Mouse (Mus musculus) forebrain, embryonic 13.5 days (tissue): ENCODE measurements at regions not wholly inside any gene's neighbourhood (a gene's known extent, or its start where the extent isn't known, plus 50 kb on each side); places are given as distances from the start of the nearest gene placed in this dataset.
A peak's percentile ranks its signal among the peaks of the same experiment; 100 is the strongest.

ENCODE experiments used
- ATAC-seq: fragments of 200-750 bp; cut with Nextera tagmentation; 2 replicates; pipeline ENCODE4 v1.8.0; 2017
- H3K27ac ChIP-seq: fragments of 300-500 bp; sonication (generic); 2 replicates; pipeline ENCODE4 v1.5.1; 2015; ENCODE audit warnings: inconsistent platforms, mild to moderate bottlenecking, moderate library complexity
- H3K27me3 ChIP-seq: fragments of 300-500 bp; sonication (generic); 2 replicates; pipeline ENCODE4 v1.6.1; 2015; ENCODE audit warnings: mild to moderate bottlenecking, inconsistent platforms
- H3K36me3 ChIP-seq: fragments of 300-500 bp; sonication (generic); 2 replicates; pipeline ENCODE4 v1.6.1; 2015; ENCODE audit warnings: mild to moderate bottlenecking, inconsistent platforms; ENCODE audit not compliant: poor library complexity, severe bottlenecking
- H3K4me1 ChIP-seq: fragments of 300-500 bp; sonication (generic); 2 replicates; pipeline ENCODE4 v1.6.1; 2015; ENCODE audit warnings: inconsistent platforms
- H3K4me2 ChIP-seq: fragments of 300-500 bp; sonication (generic); 2 replicates; pipeline ENCODE4 v1.6.1; 2015; ENCODE audit warnings: inconsistent platforms, mild to moderate bottlenecking, moderate library complexity
- H3K4me3 ChIP-seq: fragments of 300-500 bp; sonication (generic); 2 replicates; pipeline ENCODE4 v1.5.1; 2015; ENCODE audit warnings: mild to moderate bottlenecking, inconsistent platforms
- H3K9ac ChIP-seq: fragments of 300-500 bp; sonication (generic); 2 replicates; pipeline ENCODE4 v1.6.1; 2015; ENCODE audit warnings: mild to moderate bottlenecking, inconsistent platforms
- H3K9me3 ChIP-seq: fragments of 300-500 bp; sonication (generic); replicated peaks from 2 replicates; pipeline ENCODE4 v1.6.1; 2016; ENCODE audit warnings: inconsistent platforms
- WGBS: fragments of 180-500 bp; shearing (Covaris S2); methylation state at CpG from one replicate; pipeline ENCODE4 v1.1.7; 2015; 5-methylcytosine and 5-hydroxymethylcytosine counted together

DNA sequence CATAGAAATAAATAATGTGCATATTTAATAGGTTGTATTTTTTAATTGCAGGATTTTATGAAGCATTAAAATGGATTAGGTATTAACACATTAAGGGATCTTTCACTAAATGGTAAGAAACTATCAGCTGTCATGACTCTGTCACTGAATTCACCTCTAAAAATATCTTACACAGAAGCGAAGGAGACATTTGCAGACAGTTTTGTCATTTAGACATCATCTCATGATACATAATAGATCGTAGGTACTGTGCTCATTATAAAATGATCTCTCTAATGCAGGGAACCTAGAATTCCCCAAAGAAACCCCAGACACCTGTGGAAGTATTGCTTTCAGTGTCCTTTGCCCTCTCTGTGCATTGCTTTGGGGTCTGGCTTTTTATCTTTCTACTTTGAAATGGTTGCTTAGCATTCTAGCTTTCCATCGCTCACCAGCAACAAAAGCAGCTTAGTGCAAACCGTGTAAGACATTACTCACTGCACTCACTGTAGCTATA is 1270.5 kb downstream of the Olfm4 start:
- no peaks in the 10 kb centered on the region for H3K27me3 ChIP-seq
- no peak overlapping the region for H3K27ac ChIP-seq
- no peak overlapping the region for H3K9ac ChIP-seq
- H3K4me1 ChIP-seq, result no peaks in the 10 kb centered on the region
- ATAC-seq, result no peak
- no peaks in the 10 kb centered on the region for H3K36me3 ChIP-seq
- 76% methylated on average over 4 of the region's 4 CpGs for WGBS
- no peak overlapping the region for H3K4me2 ChIP-seq
- no peak overlapping the region for H3K4me3 ChIP-seq
- H3K9me3 ChIP-seq, result no peaks in the 10 kb centered on the region

DNA sequence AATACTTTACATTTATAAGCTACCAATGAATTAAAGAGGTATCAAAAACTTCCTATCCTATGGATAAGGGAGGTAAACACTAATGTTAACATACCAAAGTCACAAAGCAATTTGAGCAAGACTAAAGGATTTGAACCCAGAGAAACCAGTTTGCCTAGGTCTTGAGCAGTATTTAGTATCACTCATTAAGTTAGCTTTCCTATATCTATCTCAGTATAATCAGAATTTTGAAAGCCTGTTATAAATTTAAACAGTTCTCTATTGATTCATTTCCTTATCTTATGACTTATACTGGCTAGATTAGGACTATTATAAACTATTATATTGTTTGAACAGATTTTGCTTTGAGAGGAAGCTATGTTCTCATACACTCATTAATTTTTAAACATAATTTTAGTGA is 1271.5 kb downstream of the Olfm4 start:
- Histone ChIP-seq H3K4me3 (no peak overlapping the region), H3K4me1 (no peaks in the 10 kb centered on the region), H3K27me3 (no peaks in the 10 kb centered on the region), H3K4me2 (no peak overlapping the region), H3K36me3 (no peaks in the 10 kb centered on the region), H3K27ac (no peak overlapping the region), H3K9ac (no peak overlapping the region), H3K9me3 (no peaks in the 10 kb centered on the region)
- no peak for ATAC-seq

DNA sequence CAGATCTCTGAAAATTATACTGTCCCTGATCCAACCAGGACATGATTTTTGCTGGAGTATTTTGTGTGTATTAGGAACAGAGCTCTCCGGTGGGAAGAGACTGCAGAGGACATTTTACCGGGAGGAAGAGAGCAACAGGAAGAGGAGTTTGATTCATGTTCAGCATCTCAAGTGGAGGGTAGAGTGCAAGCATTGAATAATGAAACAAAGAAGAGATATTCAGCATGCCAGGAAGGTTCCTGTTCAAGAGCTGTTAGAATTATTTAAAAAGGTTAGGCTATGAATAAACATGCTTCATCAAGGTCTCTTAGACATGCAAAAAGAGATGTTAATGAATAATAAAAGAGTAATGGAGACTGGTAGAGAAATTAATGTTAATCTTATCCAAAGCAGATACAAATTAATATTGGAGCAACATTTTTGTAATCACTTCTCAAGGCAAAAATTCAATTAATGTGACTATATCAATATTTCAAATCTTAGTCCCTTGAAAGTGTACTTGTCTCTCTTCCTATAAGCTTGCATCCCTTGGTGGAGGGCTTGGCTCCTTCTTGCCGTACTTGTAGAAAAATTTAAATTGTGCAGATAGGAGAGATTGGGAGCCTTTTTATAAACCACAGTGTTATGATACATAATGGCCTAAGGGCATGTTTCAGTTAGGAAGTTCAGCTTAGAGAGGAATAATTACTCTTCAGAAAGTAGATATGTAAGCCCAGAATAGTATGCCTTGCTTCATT is 1283.9 kb downstream of the Olfm4 start:
- no peaks in the 10 kb centered on the region for H3K27me3 ChIP-seq
- no peaks in the 10 kb centered on the region for H3K4me1 ChIP-seq
- no peaks in the 10 kb centered on the region for H3K9me3 ChIP-seq
- no peak overlapping the region for H3K27ac ChIP-seq
- H3K9ac ChIP-seq, result no peak overlapping the region
- 55% methylated on average over 3 of the region's 3 CpGs for WGBS
- no peak overlapping the region for H3K4me2 ChIP-seq
- H3K36me3 ChIP-seq, result no peaks in the 10 kb centered on the region
- no peak for ATAC-seq
- no peak overlapping the region for H3K4me3 ChIP-seq

DNA sequence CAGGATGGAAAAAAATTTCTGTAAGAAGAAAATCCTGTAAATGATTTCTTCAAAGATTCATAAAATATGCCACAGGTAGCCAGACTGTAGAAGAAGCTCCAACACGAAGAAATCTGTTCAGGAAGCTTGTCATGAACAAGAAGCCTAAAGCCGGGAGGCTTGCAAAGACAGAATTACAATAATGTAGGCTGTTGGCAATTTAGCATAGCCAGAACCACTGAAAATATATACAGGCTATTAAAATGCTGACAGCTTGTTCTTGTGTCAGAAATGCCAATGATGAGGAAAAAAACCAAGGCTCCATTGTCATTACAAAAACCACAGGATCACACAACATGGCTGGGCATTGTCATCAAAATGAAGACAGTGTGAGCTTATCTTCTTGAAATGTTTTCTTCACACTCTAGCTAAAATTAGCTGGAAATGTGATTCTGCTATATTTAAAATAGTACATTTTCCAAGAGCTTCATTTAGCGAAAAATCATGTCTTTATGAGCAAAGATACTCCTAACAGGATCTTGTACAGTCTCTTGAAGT is 1303.7 kb downstream of the Olfm4 start:
- no peaks in the 10 kb centered on the region for H3K36me3 ChIP-seq
- no peak overlapping the region for H3K9ac ChIP-seq
- H3K4me2 ChIP-seq, result no peak overlapping the region
- H3K9me3 ChIP-seq, result no peaks in the 10 kb centered on the region
- no peak overlapping the region for H3K27ac ChIP-seq
- 84% methylated on average over 3 of the region's 3 CpGs for WGBS
- ATAC-seq, result no peak
- H3K4me3 ChIP-seq, result no peak overlapping the region
- H3K4me1 ChIP-seq, result no peaks in the 10 kb centered on the region
- H3K27me3 ChIP-seq, result no peaks in the 10 kb centered on the region

DNA sequence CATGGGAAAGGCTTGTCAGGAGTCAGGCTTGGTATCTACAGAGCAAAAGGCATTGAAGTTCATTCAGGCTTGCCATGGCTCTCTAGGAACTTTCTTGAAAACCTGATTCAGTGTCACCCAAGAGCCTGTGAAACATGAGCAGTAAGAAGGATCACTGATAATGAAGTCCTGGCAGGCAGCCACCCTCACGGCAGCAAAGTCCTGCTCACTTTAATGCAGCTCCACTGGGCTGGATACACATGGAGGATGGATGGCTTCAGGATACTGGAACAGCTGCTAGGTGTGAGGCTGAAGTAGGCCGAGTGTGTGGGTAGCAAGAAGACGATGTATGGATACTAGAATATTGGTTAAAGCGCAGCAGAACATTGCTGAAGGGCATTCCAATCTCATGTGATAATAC is 1323.3 kb downstream of the Olfm4 start:
- Histone ChIP-seq H3K4me1 (peaks cover 6% of the 10 kb centered on the region; the same call in 1 of the 2 replicates), H3K4me2 (no peak overlapping the region), H3K4me3 (no peak overlapping the region), H3K27me3 (no peaks in the 10 kb centered on the region), H3K9ac (no peak overlapping the region), H3K9me3 (no peaks in the 10 kb centered on the region), H3K36me3 (no peaks in the 10 kb centered on the region), H3K27ac (no peak overlapping the region)
- ATAC-seq, result peak; percentile 88
- 42% methylated on average over 4 of the region's 4 CpGs for WGBS

DNA sequence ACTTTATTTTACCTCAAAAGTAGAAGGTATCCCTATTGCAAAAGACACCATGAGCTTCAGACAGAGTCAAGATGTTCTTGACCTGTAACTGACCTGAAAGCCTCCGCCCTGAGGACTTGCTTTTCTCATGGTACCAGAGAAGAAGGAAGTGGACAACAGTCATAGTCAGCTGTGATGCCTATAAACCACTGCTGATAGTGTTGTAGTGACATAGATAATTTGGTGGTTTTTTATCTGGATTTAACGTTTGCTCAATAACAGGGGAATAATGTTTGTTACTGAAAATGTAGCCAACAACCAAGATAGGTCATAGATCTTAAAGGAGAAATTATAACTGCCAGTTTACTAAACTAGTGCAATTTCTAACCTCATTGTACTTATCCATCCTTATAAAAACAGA is 1357.2 kb downstream of the Olfm4 start:
- WGBS, result 79% methylated on average over 2 of the region's 2 CpGs
- H3K9ac ChIP-seq, result no peak overlapping the region
- no peak overlapping the region for H3K4me3 ChIP-seq
- H3K4me2 ChIP-seq, result no peak overlapping the region
- ATAC-seq, result no peak
- no peaks in the 10 kb centered on the region for H3K4me1 ChIP-seq
- H3K27me3 ChIP-seq, result no peaks in the 10 kb centered on the region
- H3K9me3 ChIP-seq, result no peaks in the 10 kb centered on the region
- no peaks in the 10 kb centered on the region for H3K36me3 ChIP-seq
- no peak overlapping the region for H3K27ac ChIP-seq

DNA sequence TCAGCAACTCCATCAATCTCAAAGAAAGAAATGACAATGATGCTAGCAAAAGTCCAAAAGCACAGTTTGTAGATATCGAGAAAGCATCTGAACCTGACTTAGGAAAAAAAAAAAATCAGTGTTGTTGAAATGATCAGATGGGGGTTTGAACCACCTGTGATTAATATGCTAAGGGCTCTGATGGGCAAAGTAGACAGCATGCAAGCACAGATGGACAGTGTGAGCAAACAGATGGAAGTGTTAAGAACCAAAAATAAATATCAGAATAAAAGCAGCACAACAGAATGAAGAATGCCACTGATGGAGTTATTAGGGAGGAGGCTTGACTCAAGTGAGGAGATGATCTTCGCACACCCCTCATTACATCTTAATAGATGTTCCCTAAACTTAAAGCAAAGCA is 1403.7 kb downstream of the Olfm4 start:
- Histone ChIP-seq H3K27me3 (no peaks in the 10 kb centered on the region), H3K4me2 (no peak overlapping the region), H3K27ac (no peak overlapping the region), H3K9me3 (no peaks in the 10 kb centered on the region), H3K9ac (no peak overlapping the region), H3K4me1 (no peaks in the 10 kb centered on the region), H3K36me3 (no peaks in the 10 kb centered on the region), H3K4me3 (no peak overlapping the region)
- 84% methylated on average over 2 of the region's 2 CpGs for WGBS
- ATAC-seq, result peak; percentile 51; the same call in 1 of the 2 replicates
